8 mouse cellular contexts compared by ENCODE assay signal in the genomic region with DNA sequence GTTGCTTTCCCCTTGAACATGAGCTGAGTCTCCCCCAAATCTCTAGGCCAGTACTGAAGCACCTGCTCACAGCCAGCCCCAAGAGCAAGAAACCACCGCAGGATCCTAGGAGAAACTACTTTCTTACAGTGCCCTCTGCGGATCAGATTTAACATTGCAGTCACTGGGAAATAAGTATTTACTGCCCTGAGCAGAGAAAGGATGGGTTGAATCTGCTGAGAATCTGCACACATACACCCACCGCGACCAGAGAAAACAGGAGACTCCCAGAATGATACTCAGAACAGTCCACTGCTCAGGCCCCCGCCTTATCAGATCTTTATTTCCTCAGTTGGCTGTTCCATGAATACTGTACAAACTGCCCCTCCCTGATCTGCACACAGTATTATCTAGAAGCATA. TPM values are rescaled to one million over a fixed set of nuclear protein-coding genes. Genes with fewer than 3 reads are reported as not detected.
DNase-seq lines count a peak whose midpoint lies in the region; ATAC-seq and TF ChIP-seq lines count a peak whose summit lies in the region.

No protein-coding gene starts in this region.

- no peak overlapping the region for H3K4me2 ChIP-seq in forebrain, embryonic 12.5 days
- H3K4me2 ChIP-seq in neural tube, embryonic 12.5 days (replicated peaks): no peak overlapping the region

- H3K4me3 ChIP-seq in left cerebral cortex, adult 2 months: no peak overlapping the region
- H3K4me3 ChIP-seq in forebrain, embryonic 12.5 days (replicated peaks): no peak overlapping the region
- H3K4me3 ChIP-seq in neural tube, embryonic 12.5 days: no peak overlapping the region

- no peaks in the 10 kb centered on the region for H3K36me3 ChIP-seq in forebrain, embryonic 12.5 days (replicated peaks)
- H3K36me3 ChIP-seq in neural tube, embryonic 12.5 days: no peaks in the 10 kb centered on the region

- H3K9ac ChIP-seq in forebrain, embryonic 12.5 days: no peak overlapping the region
- no peak overlapping the region for H3K9ac ChIP-seq in neural tube, embryonic 12.5 days

- no peaks in the 10 kb centered on the region for H3K27me3 ChIP-seq in forebrain, embryonic 12.5 days
- H3K27me3 ChIP-seq in neural tube, embryonic 12.5 days (replicated peaks): no peaks in the 10 kb centered on the region

- H3K9me3 ChIP-seq in forebrain, embryonic 12.5 days: no peaks in the 10 kb centered on the region
- H3K9me3 ChIP-seq in neural tube, embryonic 12.5 days: no peaks in the 10 kb centered on the region

- intact Hi-C loops in left cerebral cortex, adult 2 months (cut with DNase I): loop anchor here (2.0 to 10.0 kb wide), 6 partner anchors 67 to 1619 kb away; no protein-coding TSS in a partner anchor

- no peak overlapping the region for H3K27ac ChIP-seq in left cerebral cortex, adult 2 months
- no peak overlapping the region for H3K27ac ChIP-seq in forebrain, embryonic 12.5 days
- no peak overlapping the region for H3K27ac ChIP-seq in neural tube, embryonic 12.5 days

- TF ChIP-seq CTCF in left cerebral cortex, adult 2 months (IDR thresholded peaks at IDR 0.05): peak; percentile 75

- no peaks in the 10 kb centered on the region for H3K4me1 ChIP-seq in forebrain, embryonic 12.5 days
- H3K4me1 ChIP-seq in neural tube, embryonic 12.5 days: no peaks in the 10 kb centered on the region

- peak; percentile 60 to 69 for DNase-seq in left cerebral cortex, adult 2 months (ENCODE audit: extremely low spot score in 1 of 2, low spot score in 2 of 2)
- no peak for DNase-seq in left cerebral cortex, adult 8-10 months (ENCODE audit: low spot score in 2 of 2)
- DNase-seq in adrenal gland, postnatal 14 days: peak; percentile 30
- peak; percentile 49 to 55 for DNase-seq in kidney, postnatal 4 days
- no peak for DNase-seq in thymus, postnatal 36 days
- DNase-seq in spleen, adult 12 weeks (ENCODE audit: low spot score): no peak

- peak; percentile 46 for ATAC-seq in forebrain, embryonic 12.5 days (ENCODE audit: low FRiP score)
- ATAC-seq in neural tube, embryonic 12.5 days (ENCODE audit: low FRiP score, low read depth): 0 out of 2 replicates have a peak, but pooled peaks have one; percentile 39

- 30% methylated on average over 5 of the region's 5 CpGs for WGBS in forebrain, embryonic 12.5 days
- 38% methylated on average over 5 of the region's 5 CpGs for WGBS in neural tube, embryonic 12.5 days

RNA-seq across cellular contexts. Expression of a gene that starts 19.5 kb away (rescaled TPM):
- not detected for total RNA-seq in left cerebral cortex, adult 2 months (2021)
- total RNA-seq in left cerebral cortex, adult 8-10 months (2022): under 1 TPM in 1 of 4 experiments, not detected in 3; 0.20 TPM
- 0.19 TPM in 1 of 2 replicates, not detected in the other for total RNA-seq in adrenal gland, postnatal 14 days (2021)
- not detected in 2 replicates for polyA plus RNA-seq in forebrain, embryonic 12.5 days (2016; fragmentation: Nextera tagmentation; extraction: Ambion mirVana)
- polyA plus RNA-seq in neural tube, embryonic 12.5 days (2016; fragmentation: Nextera tagmentation; extraction: Ambion mirVana): not detected in 2 replicates

Comparison
In these comparisons a context has a peak if more than half of its experiments do, and no peak if none do; other contexts are left out.
1. DNase-seq: peak in left cerebral cortex, adult 2 months (2 of 2), adrenal gland, postnatal 14 days (single experiment) and kidney, postnatal 4 days (2 of 2); none in left cerebral cortex, adult 8-10 months (0 of 2), thymus, postnatal 36 days (0 of 2) and spleen, adult 12 weeks (single experiment).